Mouse (Mus musculus) heart, embryonic 16.5 days (tissue): ENCODE measurements around the gene Gm9945. TPM values are rescaled to one million over a fixed set of nuclear protein-coding genes. Genes with fewer than 3 reads are reported as not detected.

Experiments
- ATAC-seq: fragments of 200-750 bp; cut with Nextera tagmentation; replicated peaks from 2 replicates; pipeline ENCODE4 v1.8.0; 2017; ENCODE audit warnings: moderate number of reproducible peaks; ENCODE audit not compliant: insufficient read depth, low FRiP score; ENCODE audit errors: extremely low read depth
- H3K27ac ChIP-seq: fragments of 300-500 bp; sonication (generic); 2 replicates; pipeline ENCODE4 v1.5.1; 2014; ENCODE audit warnings: mild to moderate bottlenecking, low read length, control low read depth, moderate library complexity
- H3K27me3 ChIP-seq: fragments of 300-500 bp; sonication (generic); 2 replicates; pipeline ENCODE4 v1.6.1; 2014; ENCODE audit warnings: low read length, mixed read lengths; ENCODE audit not compliant: control insufficient read depth, insufficient read depth
- H3K36me3 ChIP-seq: fragments of 300-500 bp; sonication (generic); 2 replicates; pipeline ENCODE4 v1.6.1; 2014; ENCODE audit not compliant: control insufficient read depth, insufficient read depth
- H3K4me1 ChIP-seq: fragments of 300-500 bp; sonication (generic); 2 replicates; pipeline ENCODE4 v1.6.1; 2014; ENCODE audit warnings: low read length, mixed read lengths; ENCODE audit not compliant: control insufficient read depth, insufficient read depth
- H3K4me2 ChIP-seq: fragments of 300-500 bp; sonication (generic); 2 replicates; pipeline ENCODE4 v1.6.1; 2014; ENCODE audit warnings: low read depth, mild to moderate bottlenecking, control low read depth, low read length
- H3K4me3 ChIP-seq: fragments of 300-500 bp; sonication (generic); 2 replicates; pipeline ENCODE4 v1.5.1; 2014; ENCODE audit warnings: mild to moderate bottlenecking, control low read depth, low read length
- H3K9ac ChIP-seq: fragments of 300-500 bp; sonication (generic); 2 replicates; pipeline ENCODE4 v1.6.1; 2014; ENCODE audit warnings: low read length, control low read depth
- H3K9me3 ChIP-seq: fragments of 300-500 bp; sonication (generic); replicated peaks from 2 replicates; pipeline ENCODE4 v1.6.1; 2016; ENCODE audit warnings: low read length; ENCODE audit not compliant: control insufficient read depth
- WGBS: fragments of 180-500 bp; shearing (Covaris S2); extraction: QIAGEN DNeasy Blood & Tissue Kit; methylation state at CpG from one replicate; pipeline ENCODE4 v1.1.7; 2014; 5-methylcytosine and 5-hydroxymethylcytosine counted together
- polyA plus RNA-seq: library from polyadenylated mRNA; unstranded; fragments of >200 nt; fragmentation: Nextera tagmentation; extraction: Ambion mirVana; gene quantifications from 2 replicates; pipeline ENCODE4 v1.2.1, GENCODE M21; 2015

Gm9945 gene
- polyA plus RNA-seq, 1 experiment from 2014 or later: not detected

- Histone ChIP-seq H3K9ac (no peak overlapping the region), H3K9me3 (no peaks in the 10 kb centered on the region), H3K4me2 (no peak overlapping the region), H3K36me3 (no peaks in the 10 kb centered on the region), H3K4me3 (no peak overlapping the region), H3K27ac (no peak overlapping the region), H3K27me3 (no peaks in the 10 kb centered on the region), H3K4me1 (no peaks in the 10 kb centered on the region)
- 70% methylated on average over 8 of the region's 8 CpGs for WGBS
- no peak for ATAC-seq
Measured at GRCm38 (mm10) chr11:53502039-53502765, 22.2 kb downstream of the Gm9945 start.

GRCm38 (mm10) chr11:53503738-53504137, 23.8 kb downstream of the Gm9945 start:
- Histone ChIP-seq H3K27ac (no peak overlapping the region), H3K9me3 (no peaks in the 10 kb centered on the region), H3K36me3 (no peaks in the 10 kb centered on the region), H3K4me3 (no peak overlapping the region), H3K4me1 (no peaks in the 10 kb centered on the region), H3K4me2 (no peak overlapping the region), H3K27me3 (no peaks in the 10 kb centered on the region), H3K9ac (no peak overlapping the region)
- 64% methylated on average over 5 of the region's 5 CpGs for WGBS
- ATAC-seq: no peak

- WGBS: 90% methylated on average over 8 of the region's 8 CpGs
- Histone ChIP-seq H3K4me3 (no peak overlapping the region), H3K9ac (no peak overlapping the region), H3K36me3 (no peaks in the 10 kb centered on the region), H3K4me1 (no peaks in the 10 kb centered on the region), H3K4me2 (no peak overlapping the region), H3K27ac (no peak overlapping the region), H3K27me3 (no peaks in the 10 kb centered on the region), H3K9me3 (no peaks in the 10 kb centered on the region)
- ATAC-seq: no peak
Measured at GRCm38 (mm10) chr11:53504376-53504775, 24.4 kb downstream of the Gm9945 start.

- no peaks in the 10 kb centered on the region; the same call in 1 of the 2 replicates for H3K4me1 ChIP-seq
- H3K27me3 ChIP-seq: no peaks in the 10 kb centered on the region
- H3K9me3 ChIP-seq: no peaks in the 10 kb centered on the region
- no peak overlapping the region for H3K4me3 ChIP-seq
- 72% methylated on average over 5 of the region's 5 CpGs for WGBS
- no peak overlapping the region for H3K27ac ChIP-seq
- no peak for ATAC-seq
- no peak overlapping the region for H3K4me2 ChIP-seq
- H3K36me3 ChIP-seq: no peaks in the 10 kb centered on the region
- no peak overlapping the region for H3K9ac ChIP-seq
Measured at GRCm38 (mm10) chr11:53505026-53505663, 25.2 kb downstream of the Gm9945 start.

GRCm38 (mm10) chr11:53507098-53507805, 27.3 kb downstream of the Gm9945 start:
- no peaks in the 10 kb centered on the region; the same call in 1 of the 2 replicates for H3K4me1 ChIP-seq
- no peak overlapping the region for H3K27ac ChIP-seq
- H3K9ac ChIP-seq: no peak overlapping the region
- ATAC-seq: no peak
- WGBS: 81% methylated on average over 9 of the region's 9 CpGs
- H3K36me3 ChIP-seq: no peaks in the 10 kb centered on the region
- H3K27me3 ChIP-seq: no peaks in the 10 kb centered on the region
- no peak overlapping the region for H3K4me2 ChIP-seq
- no peak overlapping the region for H3K4me3 ChIP-seq
- H3K9me3 ChIP-seq: no peaks in the 10 kb centered on the region

- H3K27me3 ChIP-seq: no peaks in the 10 kb centered on the region
- H3K9me3 ChIP-seq: no peaks in the 10 kb centered on the region
- ATAC-seq: no peak
- no peak overlapping the region for H3K27ac ChIP-seq
- H3K9ac ChIP-seq: no peak overlapping the region
- no peak overlapping the region for H3K4me3 ChIP-seq
- H3K4me1 ChIP-seq: no peaks in the 10 kb centered on the region; the same call in 1 of the 2 replicates
- 56% methylated on average over 7 of the region's 7 CpGs for WGBS
- no peak overlapping the region for H3K4me2 ChIP-seq
- H3K36me3 ChIP-seq: no peaks in the 10 kb centered on the region
Measured at GRCm38 (mm10) chr11:53508152-53508551, 28.2 kb downstream of the Gm9945 start.

GRCm38 (mm10) chr11:53508591-53508990, 28.6 kb downstream of the Gm9945 start:
- no peak overlapping the region for H3K4me2 ChIP-seq
- no peaks in the 10 kb centered on the region for H3K36me3 ChIP-seq
- H3K4me1 ChIP-seq: no peaks in the 10 kb centered on the region; the same call in 1 of the 2 replicates
- H3K27me3 ChIP-seq: no peaks in the 10 kb centered on the region
- no peak overlapping the region for H3K4me3 ChIP-seq
- H3K9me3 ChIP-seq: no peaks in the 10 kb centered on the region
- 49% methylated on average over 3 of the region's 3 CpGs for WGBS
- H3K27ac ChIP-seq: no peak overlapping the region
- no peak for ATAC-seq
- no peak overlapping the region for H3K9ac ChIP-seq

GRCm38 (mm10) chr11:53510351-53510750, 30.4 kb downstream of the Gm9945 start:
- Histone ChIP-seq H3K4me3 (no peak overlapping the region), H3K9ac (no peak overlapping the region), H3K4me2 (no peak overlapping the region), H3K9me3 (no peaks in the 10 kb centered on the region), H3K27ac (no peak overlapping the region), H3K4me1 (no peaks in the 10 kb centered on the region; the same call in 1 of the 2 replicates), H3K36me3 (no peaks in the 10 kb centered on the region), H3K27me3 (no peaks in the 10 kb centered on the region)
- no peak for ATAC-seq
- 34% methylated on average over 5 of the region's 5 CpGs for WGBS
